Mouse (Mus musculus) midbrain, postnatal 0 days (tissue): Measurements from ENCODE around the gene Sh3d21. TPM values are rescaled to one million over a fixed set of nuclear protein-coding genes. Genes with fewer than 3 reads are reported as not detected.
A peak's percentile ranks its signal among the peaks of the same experiment; 100 is the strongest.

Experiments
- ATAC-seq: fragments of 200-750 bp; cut with Nextera tagmentation; 2 replicates; pipeline ENCODE4 v1.8.0; 2017; ENCODE audit warnings: moderate number of reproducible peaks, mild to moderate bottlenecking, moderate TSS enrichment, moderate library complexity; ENCODE audit not compliant: low FRiP score
- DNase-seq: peaks from one replicate; pipeline ENCODE4 v3.0.0-alpha.2; 2015; ENCODE audit warnings: low spot score
- H3K27ac ChIP-seq: fragments of 300-500 bp; sonication (generic); 2 replicates; pipeline ENCODE4 v1.5.1; 2014; ENCODE audit warnings: low read depth, mild to moderate bottlenecking, low read length, mixed read lengths
- H3K27me3 ChIP-seq: fragments of 300-500 bp; sonication (generic); 2 replicates; pipeline ENCODE4 v1.6.1; 2014; ENCODE audit warnings: low read length, control low read depth, mixed read lengths; ENCODE audit not compliant: insufficient read depth
- H3K36me3 ChIP-seq: fragments of 300-500 bp; sonication (generic); 2 replicates; pipeline ENCODE4 v1.6.1; 2014; ENCODE audit warnings: low read length, control low read depth, mixed read lengths; ENCODE audit not compliant: insufficient read depth
- H3K4me1 ChIP-seq: fragments of 300-500 bp; sonication (generic); 2 replicates; pipeline ENCODE4 v1.6.1; 2014; ENCODE audit warnings: mild to moderate bottlenecking, control low read depth, antibody characterized with exemption, low read length, mixed read lengths; ENCODE audit not compliant: insufficient read depth
- H3K4me2 ChIP-seq: fragments of 300-500 bp; sonication (generic); 2 replicates; pipeline ENCODE4 v1.6.1; 2014; ENCODE audit warnings: low read depth, mild to moderate bottlenecking, low read length, mixed read lengths; ENCODE audit not compliant: poor library complexity, severe bottlenecking
- H3K4me3 ChIP-seq: fragments of 300-500 bp; sonication (generic); 2 replicates; pipeline ENCODE4 v1.5.1; 2014; ENCODE audit warnings: low read depth, mild to moderate bottlenecking, low read length, moderate library complexity
- H3K9ac ChIP-seq: fragments of 300-500 bp; sonication (generic); replicated peaks from 2 replicates; pipeline ENCODE4 v1.6.1; 2014; ENCODE audit warnings: mild to moderate bottlenecking, low read length, moderate library complexity, mixed read lengths; ENCODE audit not compliant: poor library complexity, severe bottlenecking
- H3K9me3 ChIP-seq: fragments of 300-500 bp; sonication (generic); 2 replicates; pipeline ENCODE4 v1.6.1; 2016; ENCODE audit warnings: low read length, control low read depth
- CTCF ChIP-seq: IDR thresholded peaks from 2 replicates; pipeline ENCODE4 v1.5.1; 2016; ENCODE audit warnings: antibody characterized with exemption, mild to moderate bottlenecking
- WGBS: fragments of 180-500 bp; shearing (Covaris S2); extraction: QIAGEN DNeasy Blood & Tissue Kit; methylation state at CpG from one replicate; pipeline ENCODE4 v1.1.7; 2014; 5-methylcytosine and 5-hydroxymethylcytosine counted together
- polyA plus RNA-seq: library from polyadenylated mRNA; unstranded; fragments of >200 nt; fragmentation: Nextera tagmentation; extraction: Ambion mirVana; gene quantifications from 2 replicates; pipeline ENCODE4 v1.2.1, GENCODE M21; 2015
- total RNA-seq: library from RNA; depleted of rRNA; stranded (reverse); fragments of >200 nt; gene quantifications from 2 replicates; pipeline ENCODE4 v1.2.3, GENCODE M21; 2014; rRNA removed

The Sh3d21 gene
- total and polyA plus RNA-seq, 2 experiments from 2014 or later = 2.7 to 2.9 TPM

GRCm38 (mm10) chr4:126103057-126103581 lies 60.2 kb downstream of the Sh3d21 start:
- Histone ChIP-seq H3K4me3 (peak overlapping the region; percentile 93), H3K4me2 (peak overlapping the region; percentile 92), H3K4me1 (peaks cover 12% of the 10 kb centered on the region; the same call in 1 of the 2 replicates), H3K27me3 (no peaks in the 10 kb centered on the region), H3K36me3 (no peaks in the 10 kb centered on the region), H3K9ac (peak overlapping the region; percentile 51), H3K9me3 (no peaks in the 10 kb centered on the region), H3K27ac (peak overlapping the region; percentile 79)
- no peak for TF ChIP-seq CTCF
- WGBS = 1% methylated on average over 15 of the region's 15 CpGs
- DNase-seq (peak; percentile 91), ATAC-seq (peak; percentile 72)

GRCm38 (mm10) chr4:126102061-126102841 lies 61.0 kb downstream of the Sh3d21 start:
- 47% methylated on average over 7 of the region's 7 CpGs for WGBS
- Histone ChIP-seq H3K9me3 (no peaks in the 10 kb centered on the region), H3K27me3 (no peaks in the 10 kb centered on the region), H3K27ac (peak overlapping the region; percentile 79), H3K36me3 (no peaks in the 10 kb centered on the region), H3K4me3 (no peak overlapping the region), H3K4me1 (peaks cover 12% of the 10 kb centered on the region; the same call in 1 of the 2 replicates), H3K4me2 (no peak overlapping the region), H3K9ac (no peak overlapping the region; the same call in 1 of the 2 replicates)
- no peak for TF ChIP-seq CTCF
- ATAC-seq (no peak), DNase-seq (peak; percentile 34)

GRCm38 (mm10) chr4:126100764-126101163 lies 62.5 kb downstream of the Sh3d21 start:
- H3K27ac ChIP-seq = no peak overlapping the region
- no peaks in the 10 kb centered on the region for H3K9me3 ChIP-seq
- H3K4me1 ChIP-seq = peaks cover 10% of the 10 kb centered on the region; the same call in 1 of the 2 replicates
- 92% methylated on average over 3 of the region's 3 CpGs for WGBS
- H3K36me3 ChIP-seq = no peaks in the 10 kb centered on the region
- no peak overlapping the region for H3K4me3 ChIP-seq
- no peak for ATAC-seq
- no peak overlapping the region for H3K9ac ChIP-seq
- no peak overlapping the region for H3K4me2 ChIP-seq
- H3K27me3 ChIP-seq = no peaks in the 10 kb centered on the region
- DNase-seq = no peak
- TF ChIP-seq CTCF = no peak

Other genes with a start within 250 kb of the Sh3d21 start
- 0.24 and 2.2 TPM in 2 replicates for gene Csf3r, start 138.9 kb downstream of the Sh3d21 start, total RNA-seq
- 0.34 and 0.60 TPM in 2 replicates for gene Csf3r, start 138.9 kb downstream of the Sh3d21 start, polyA plus RNA-seq
- 53.8 and 73.2 TPM in 2 replicates for gene Mrps15, start 116.6 kb downstream of the Sh3d21 start, total RNA-seq
- 137 and 151 TPM in 2 replicates for gene Mrps15, start 116.6 kb downstream of the Sh3d21 start, polyA plus RNA-seq
- gene Oscp1, start 104.9 kb downstream of the Sh3d21 start, total RNA-seq = 19.1 and 34.3 TPM in 2 replicates
- gene Oscp1, start 104.9 kb downstream of the Sh3d21 start, polyA plus RNA-seq = 47.7 and 50.2 TPM in 2 replicates
- gene Lsm10, start 66.9 kb downstream of the Sh3d21 start, total RNA-seq = 27.0 and 28.6 TPM in 2 replicates
- gene Lsm10, start 66.9 kb downstream of the Sh3d21 start, polyA plus RNA-seq = 47.7 and 49.3 TPM in 2 replicates
- 18.0 and 21.2 TPM in 2 replicates for gene Stk40, start 59.5 kb downstream of the Sh3d21 start, total RNA-seq
- 16.9 and 17.4 TPM in 2 replicates for gene Stk40, start 59.5 kb downstream of the Sh3d21 start, polyA plus RNA-seq
- 8.5 and 12.3 TPM in 2 replicates for gene Eva1b, start 15.7 kb downstream of the Sh3d21 start, total RNA-seq
- 9.1 and 10.6 TPM in 2 replicates for gene Eva1b, start 15.7 kb downstream of the Sh3d21 start, polyA plus RNA-seq
- 119 and 162 TPM in 2 replicates for gene Thrap3, start 39.3 kb upstream of the Sh3d21 start, total RNA-seq
- 81.6 and 94.8 TPM in 2 replicates for gene Thrap3, start 39.3 kb upstream of the Sh3d21 start, polyA plus RNA-seq
- gene Map7d1, start 92.9 kb upstream of the Sh3d21 start, total RNA-seq = 106 and 124 TPM in 2 replicates
- gene Map7d1, start 92.9 kb upstream of the Sh3d21 start, polyA plus RNA-seq = 56.9 and 61.2 TPM in 2 replicates
- 121 and 122 TPM in 2 replicates for gene Trappc3, start 98.8 kb upstream of the Sh3d21 start, total RNA-seq
- gene Trappc3, start 98.8 kb upstream of the Sh3d21 start, polyA plus RNA-seq = 173 and 186 TPM in 2 replicates
- 8.3 and 11.0 TPM in 2 replicates for gene Col8a2, start 123.3 kb upstream of the Sh3d21 start, total RNA-seq
- gene Col8a2, start 123.3 kb upstream of the Sh3d21 start, polyA plus RNA-seq = 1.3 TPM in 2 replicates
- gene Adprhl2, start 158.2 kb upstream of the Sh3d21 start, total RNA-seq = 61.9 and 73.5 TPM in 2 replicates
- 80.6 and 84.1 TPM in 2 replicates for gene Adprhl2, start 158.2 kb upstream of the Sh3d21 start, polyA plus RNA-seq
- gene Tekt2, start 162.2 kb upstream of the Sh3d21 start, total RNA-seq = 5.0 and 6.3 TPM in 2 replicates
- gene Tekt2, start 162.2 kb upstream of the Sh3d21 start, polyA plus RNA-seq = 19.1 and 19.9 TPM in 2 replicates